Mouse (Mus musculus): ENCODE measurements at regions not wholly inside any gene's neighbourhood (a gene's known extent, or its start where the extent isn't known, plus 50 kb on each side); places are given as distances from the start of the nearest gene placed in this dataset.

DNA sequence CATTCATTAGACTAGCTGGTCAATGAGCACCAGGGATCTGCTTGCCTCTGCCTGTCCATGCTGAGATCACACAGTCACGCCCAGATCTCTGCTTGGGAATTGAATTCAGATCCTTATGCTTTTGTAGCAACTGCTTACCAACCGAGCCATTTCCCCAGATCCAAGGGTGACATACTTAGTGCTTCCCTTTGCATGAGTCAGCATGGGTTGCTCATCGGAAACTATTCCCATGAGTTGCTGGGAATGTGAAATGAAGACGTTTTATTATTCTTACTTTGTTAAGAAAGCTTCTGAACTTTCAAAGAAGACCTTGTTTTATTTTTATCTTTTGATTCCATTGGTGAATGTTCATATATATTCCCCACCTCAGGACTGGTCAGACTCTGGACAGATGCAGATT, 82.3 kb upstream of the Far2 start:
- TF ChIP-seq CTCF (conservative IDR thresholded peaks at IDR 0.05; ENCODE audit: low read length) (no peak), POU5F1 (IDR thresholded peaks at IDR 0.05; ENCODE audit: borderline replicate concordance, low read length) (no peak), NANOG (IDR thresholded peaks at IDR 0.05; ENCODE audit: borderline replicate concordance, low read length) (no peak)
